Mouse (Mus musculus) neural tube, embryonic 14.5 days (tissue): ENCODE results near the gene Tmem189. TPM values are rescaled to one million over a fixed set of nuclear protein-coding genes. Genes with fewer than 3 reads are reported as not detected.
A peak's percentile ranks its signal among the peaks of the same experiment; 100 is the strongest.
"Not testable (repeated sequence)": the region's sequence is repeated elsewhere in the genome, so short reads cannot be mapped to it uniquely, and the experiment has no call there.

Experiments used
- ATAC-seq: fragments of 200-750 bp; cut with Nextera tagmentation; 2 replicates; pipeline ENCODE4 v1.8.0; 2017; ENCODE audit warnings: low read depth, mild to moderate bottlenecking, moderate TSS enrichment, moderate library complexity
- H3K27ac ChIP-seq: fragments of 300-500 bp; sonication (generic); 2 replicates; pipeline ENCODE4 v1.5.1; 2014; ENCODE audit warnings: low read depth, mild to moderate bottlenecking, control low read depth, low read length, moderate library complexity, mixed read lengths
- H3K27me3 ChIP-seq: fragments of 300-500 bp; sonication (generic); 2 replicates; pipeline ENCODE4 v1.6.1; 2014; ENCODE audit warnings: low read length; ENCODE audit not compliant: control insufficient read depth, insufficient read depth
- H3K36me3 ChIP-seq: fragments of 300-500 bp; sonication (generic); 2 replicates; pipeline ENCODE4 v1.6.1; 2014; ENCODE audit warnings: low read length, mixed read lengths; ENCODE audit not compliant: control insufficient read depth, insufficient read depth
- H3K4me1 ChIP-seq: fragments of 300-500 bp; sonication (generic); 2 replicates; pipeline ENCODE4 v1.6.1; 2014; ENCODE audit warnings: low read length; ENCODE audit not compliant: control insufficient read depth, insufficient read depth
- H3K4me2 ChIP-seq: fragments of 300-500 bp; sonication (generic); 2 replicates; pipeline ENCODE4 v1.6.1; 2014; ENCODE audit warnings: mild to moderate bottlenecking, low read depth, low read length, control low read depth
- H3K4me3 ChIP-seq: fragments of 300-500 bp; sonication (generic); 2 replicates; pipeline ENCODE4 v1.5.1; 2014; ENCODE audit warnings: low read depth, low read length, control low read depth, mixed read lengths
- H3K9ac ChIP-seq: fragments of 300-500 bp; sonication (generic); replicated peaks from 2 replicates; pipeline ENCODE4 v1.6.1; 2014; ENCODE audit warnings: low read depth, mild to moderate bottlenecking, control low read depth, low read length, mixed read lengths
- H3K9me3 ChIP-seq: fragments of 300-500 bp; sonication (generic); 2 replicates; pipeline ENCODE4 v1.6.1; 2016; ENCODE audit warnings: low read length; ENCODE audit not compliant: control insufficient read depth
- WGBS: fragments of 180-500 bp; shearing (Covaris S2); extraction: QIAGEN DNeasy Blood & Tissue Kit; methylation state at CpG from one replicate; pipeline ENCODE4 v1.1.7; 2014; 5-methylcytosine and 5-hydroxymethylcytosine counted together
- polyA plus RNA-seq: library from polyadenylated mRNA; unstranded; fragments of >200 nt; fragmentation: Nextera tagmentation; extraction: Ambion mirVana; gene quantifications from 2 replicates; pipeline ENCODE4 v1.2.1, GENCODE M21; 2014

Gene Tmem189
- polyA plus RNA-seq, 1 experiment from 2014 or later = 35.1 TPM

- H3K27me3 ChIP-seq, H3K9me3 ChIP-seq, H3K4me1 ChIP-seq, H3K4me2 ChIP-seq, H3K9ac ChIP-seq, H3K4me3 ChIP-seq, H3K27ac ChIP-seq, ATAC-seq: not testable (repeated sequence)
- H3K36me3 ChIP-seq = peaks cover 42% of the 10 kb centered on the region
- 94% methylated on average over 7 of the region's 7 CpGs for WGBS
These were observed 76.3 kb downstream of the Tmem189 start for GRCm38 (mm10) chr2:167613335-167613734.

- Histone ChIP-seq H3K27ac (no peak overlapping the region), H3K9me3 (no peaks in the 10 kb centered on the region), H3K9ac (no peak overlapping the region), H3K4me3 (no peak overlapping the region), H3K4me2 (no peak overlapping the region), H3K27me3 (no peaks in the 10 kb centered on the region), H3K4me1 (peaks cover 2% of the 10 kb centered on the region; the same call in 1 of the 2 replicates), H3K36me3 (peaks cover 43% of the 10 kb centered on the region)
- 93% methylated on average over 14 of the region's 14 CpGs for WGBS
- no peak for ATAC-seq
These were observed 77.5 kb downstream of the Tmem189 start for GRCm38 (mm10) chr2:167612122-167612521.

GRCm38 (mm10) chr2:167611287-167611686 is 78.3 kb downstream of the Tmem189 start:
- H3K36me3 ChIP-seq = peaks cover 35% of the 10 kb centered on the region
- no peak overlapping the region for H3K4me2 ChIP-seq
- WGBS = 91% methylated on average over 10 of the region's 10 CpGs
- no peak overlapping the region for H3K27ac ChIP-seq
- no peak for ATAC-seq
- no peaks in the 10 kb centered on the region for H3K27me3 ChIP-seq
- peaks cover 2% of the 10 kb centered on the region; the same call in 1 of the 2 replicates for H3K4me1 ChIP-seq
- no peak overlapping the region for H3K9ac ChIP-seq
- no peaks in the 10 kb centered on the region for H3K9me3 ChIP-seq
- no peak overlapping the region for H3K4me3 ChIP-seq

- Histone ChIP-seq H3K36me3 (peaks cover 14% of the 10 kb centered on the region), H3K27ac (no peak overlapping the region), H3K4me2 (no peak overlapping the region), H3K9me3 (no peaks in the 10 kb centered on the region), H3K4me1 (peaks cover 2% of the 10 kb centered on the region; the same call in 1 of the 2 replicates), H3K4me3 (no peak overlapping the region), H3K27me3 (no peaks in the 10 kb centered on the region), H3K9ac (no peak overlapping the region)
- 96% methylated on average over 4 of the region's 4 CpGs for WGBS
- ATAC-seq = no peak
These were observed 82.9 kb downstream of the Tmem189 start for GRCm38 (mm10) chr2:167606745-167607123.

GRCm38 (mm10) chr2:167605817-167606744 is 83.5 kb downstream of the Tmem189 start:
- Histone ChIP-seq H3K4me3 (no peak overlapping the region), H3K27ac (no peak overlapping the region), H3K4me1 (peaks cover under 1% of the 10 kb centered on the region; the same call in 1 of the 2 replicates), H3K9me3 (no peaks in the 10 kb centered on the region), H3K9ac (no peak overlapping the region), H3K4me2 (no peak overlapping the region), H3K36me3 (peaks cover 14% of the 10 kb centered on the region), H3K27me3 (no peaks in the 10 kb centered on the region)
- WGBS = 78% methylated on average over 17 of the region's 17 CpGs
- ATAC-seq = no peak

- no peak overlapping the region for H3K9ac ChIP-seq
- no peaks in the 10 kb centered on the region for H3K9me3 ChIP-seq
- no peak overlapping the region for H3K27ac ChIP-seq
- ATAC-seq = peak; percentile 70; the same call in 1 of the 2 replicates
- WGBS = 29% methylated on average over 11 of the region's 11 CpGs
- H3K4me2 ChIP-seq = no peak overlapping the region
- no peaks in the 10 kb centered on the region for H3K27me3 ChIP-seq
- H3K36me3 ChIP-seq = peaks cover 14% of the 10 kb centered on the region
- no peaks in the 10 kb centered on the region for H3K4me1 ChIP-seq
- no peak overlapping the region for H3K4me3 ChIP-seq
These were observed 84.3 kb downstream of the Tmem189 start for GRCm38 (mm10) chr2:167605178-167605794.

GRCm38 (mm10) chr2:167602978-167603377 is 86.6 kb downstream of the Tmem189 start:
- Histone ChIP-seq H3K9ac (no peak overlapping the region), H3K9me3 (no peaks in the 10 kb centered on the region), H3K27me3 (no peaks in the 10 kb centered on the region), H3K4me3 (no peak overlapping the region), H3K4me1 (no peaks in the 10 kb centered on the region), H3K36me3 (0 out of 2 replicates have a peak, but pooled peaks cover 5% of the 10 kb centered on the region), H3K27ac (no peak overlapping the region), H3K4me2 (no peak overlapping the region)
- no peak for ATAC-seq
- 48% methylated on average over 5 of the region's 5 CpGs for WGBS

- 0 out of 2 replicates have a peak, but pooled peaks cover 3% of the 10 kb centered on the region for H3K36me3 ChIP-seq
- H3K9me3 ChIP-seq = no peaks in the 10 kb centered on the region
- peaks cover 3% of the 10 kb centered on the region for H3K4me1 ChIP-seq
- no peak for ATAC-seq
- no peak overlapping the region for H3K4me3 ChIP-seq
- no peak overlapping the region for H3K27ac ChIP-seq
- H3K27me3 ChIP-seq = no peaks in the 10 kb centered on the region
- no peak overlapping the region for H3K9ac ChIP-seq
- 80% methylated on average over 2 of the region's 2 CpGs for WGBS
- no peak overlapping the region for H3K4me2 ChIP-seq
These were observed 87.3 kb downstream of the Tmem189 start for GRCm38 (mm10) chr2:167602364-167602763.

GRCm38 (mm10) chr2:167600481-167600995 is 89.1 kb downstream of the Tmem189 start:
- Histone ChIP-seq H3K9ac (no peak overlapping the region), H3K27me3 (no peaks in the 10 kb centered on the region), H3K4me2 (no peak overlapping the region), H3K4me1 (peaks cover 4% of the 10 kb centered on the region), H3K4me3 (no peak overlapping the region), H3K27ac (no peak overlapping the region), H3K36me3 (no peaks in the 10 kb centered on the region), H3K9me3 (no peaks in the 10 kb centered on the region)
- 76% methylated on average over 8 of the region's 8 CpGs for WGBS
- ATAC-seq = no peak
